Mouse (Mus musculus) CD4-positive, CD25-positive, alpha-beta regulatory T cell, adult 2 months (primary cell): ENCODE results near the gene Epb41l2.
A peak's percentile ranks its signal among the peaks of the same experiment; 100 is the strongest.

Experiments used
- DNase-seq: peaks from one replicate; pipeline ENCODE4 v3.0.0-alpha.2; 2012; ENCODE audit warnings: low read depth, low spot score

The Epb41l2 gene

GRCm38 (mm10) chr10:25365708-25366107 lies 6.1 kb downstream of the Epb41l2 start:
- DNase-seq: no peak

- DNase-seq: peak; percentile 19
Observed at GRCm38 (mm10) chr10:25366691-25367090, 7.1 kb downstream of the Epb41l2 start.

DNA sequence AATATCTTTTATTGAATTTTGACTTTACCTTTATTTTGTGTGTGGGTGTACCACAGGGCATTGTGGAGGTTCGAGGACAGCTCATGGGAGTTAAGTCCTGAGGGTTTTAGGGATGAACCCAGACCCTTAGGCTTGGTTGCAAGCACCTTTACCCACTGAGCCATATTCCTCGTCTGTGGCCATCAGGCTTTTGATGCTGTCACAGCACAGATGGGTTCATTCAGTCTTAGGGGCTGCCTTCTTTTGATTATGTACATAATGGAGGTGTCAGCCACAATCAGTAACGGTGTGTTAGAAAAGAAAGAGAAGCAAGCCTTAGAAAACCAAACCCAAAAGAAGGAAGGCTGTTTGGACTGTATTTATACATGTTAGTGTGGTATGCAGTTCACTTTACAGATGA lies 9.3 kb downstream of the Epb41l2 start:
- no peak for DNase-seq

DNA sequence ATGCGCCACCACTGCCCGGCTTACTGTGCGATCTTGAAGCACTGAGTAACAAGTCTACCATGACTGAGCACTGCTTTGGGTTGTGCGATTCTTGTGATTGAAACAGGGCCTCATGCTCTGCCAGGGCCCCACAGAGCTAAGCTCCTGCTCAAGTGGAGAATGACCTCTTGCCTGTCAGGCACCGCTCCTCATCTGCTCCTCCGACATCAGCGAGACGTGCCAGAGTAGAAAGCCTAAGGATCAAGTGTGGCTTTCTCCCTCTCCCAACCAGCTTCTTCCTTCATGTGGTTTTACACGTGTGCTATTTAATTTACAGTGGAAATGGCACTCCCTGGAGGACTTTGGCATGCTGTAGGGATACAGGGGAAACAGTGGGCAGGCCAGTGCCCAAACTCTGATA lies 10.1 kb downstream of the Epb41l2 start:
- DNase-seq: no peak

DNA sequence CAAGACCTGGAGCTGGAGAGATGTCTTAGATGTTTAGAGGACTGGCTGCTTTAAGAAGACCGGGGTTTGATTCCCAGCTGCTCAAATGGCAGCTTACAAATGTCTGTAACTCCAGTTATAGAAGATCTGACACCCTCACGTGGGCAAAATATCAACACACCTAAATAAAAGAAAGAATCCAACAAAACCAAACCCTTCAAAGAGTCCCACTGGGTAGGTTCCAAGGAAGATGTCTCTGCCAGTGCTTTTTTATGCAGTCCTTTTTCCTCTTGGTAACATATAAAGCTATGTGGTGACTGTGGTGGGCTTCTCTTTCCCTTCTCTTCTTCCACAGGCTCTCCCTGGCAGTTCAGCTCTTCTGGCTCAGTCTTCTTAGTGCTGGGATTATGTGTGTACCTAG lies 11.7 kb downstream of the Epb41l2 start:
- DNase-seq: no peak

DNA sequence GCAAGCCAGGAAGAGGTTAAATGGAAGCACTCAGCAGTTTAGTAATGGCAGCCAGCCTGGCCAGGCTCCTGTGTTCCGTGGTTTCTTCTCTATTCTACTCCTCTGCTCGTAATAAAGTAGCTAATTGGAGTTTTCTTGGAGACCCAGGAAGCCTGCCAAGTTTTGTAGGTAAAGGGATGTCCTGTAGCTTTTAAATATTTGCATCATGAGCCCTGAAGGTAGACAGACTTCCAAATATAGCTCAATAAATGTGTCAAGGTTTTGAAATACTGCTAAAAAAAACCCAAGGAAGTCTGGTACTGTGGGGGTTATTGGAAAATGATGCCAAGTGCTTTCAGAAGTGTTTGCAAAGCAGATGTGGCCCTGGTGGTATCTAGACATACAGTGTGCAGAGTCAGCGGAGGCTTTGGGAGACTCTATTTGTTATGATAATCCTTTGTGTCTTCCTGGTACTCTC lies 12.3 kb downstream of the Epb41l2 start:
- DNase-seq: no peak

DNA sequence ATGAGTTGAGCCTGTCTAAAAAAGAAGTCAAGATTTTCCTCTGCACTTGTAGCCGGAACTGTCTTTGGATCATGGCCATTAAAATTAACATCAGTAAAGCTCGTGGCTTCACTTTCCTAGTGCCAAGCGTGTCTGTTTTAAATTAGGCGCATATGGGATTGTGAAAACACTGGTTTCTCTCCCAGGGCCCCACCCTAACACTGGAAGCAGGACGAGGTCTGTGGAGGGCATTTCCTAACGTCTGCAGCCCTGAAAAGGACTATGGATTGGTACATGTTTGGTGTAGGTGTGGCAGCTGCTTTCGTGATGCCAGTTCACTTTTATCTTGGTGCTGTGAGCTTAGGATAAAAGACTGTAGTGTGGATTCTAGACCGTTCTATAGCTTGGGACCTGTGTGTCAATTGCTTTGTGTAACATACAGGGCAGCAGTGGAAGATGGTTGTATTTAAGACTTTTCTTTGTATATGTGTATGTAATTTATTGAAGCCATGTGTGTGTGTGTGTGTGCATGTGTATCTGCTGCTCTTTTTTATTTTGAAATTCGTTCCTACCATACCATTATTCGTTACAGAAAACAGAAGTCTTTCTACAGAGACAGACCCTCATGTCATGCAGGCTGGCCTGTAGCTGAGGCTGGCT lies 13.0 kb downstream of the Epb41l2 start:
- no peak for DNase-seq

GRCm38 (mm10) chr10:25375036-25375435 lies 15.4 kb downstream of the Epb41l2 start:
- DNase-seq: no peak

DNA sequence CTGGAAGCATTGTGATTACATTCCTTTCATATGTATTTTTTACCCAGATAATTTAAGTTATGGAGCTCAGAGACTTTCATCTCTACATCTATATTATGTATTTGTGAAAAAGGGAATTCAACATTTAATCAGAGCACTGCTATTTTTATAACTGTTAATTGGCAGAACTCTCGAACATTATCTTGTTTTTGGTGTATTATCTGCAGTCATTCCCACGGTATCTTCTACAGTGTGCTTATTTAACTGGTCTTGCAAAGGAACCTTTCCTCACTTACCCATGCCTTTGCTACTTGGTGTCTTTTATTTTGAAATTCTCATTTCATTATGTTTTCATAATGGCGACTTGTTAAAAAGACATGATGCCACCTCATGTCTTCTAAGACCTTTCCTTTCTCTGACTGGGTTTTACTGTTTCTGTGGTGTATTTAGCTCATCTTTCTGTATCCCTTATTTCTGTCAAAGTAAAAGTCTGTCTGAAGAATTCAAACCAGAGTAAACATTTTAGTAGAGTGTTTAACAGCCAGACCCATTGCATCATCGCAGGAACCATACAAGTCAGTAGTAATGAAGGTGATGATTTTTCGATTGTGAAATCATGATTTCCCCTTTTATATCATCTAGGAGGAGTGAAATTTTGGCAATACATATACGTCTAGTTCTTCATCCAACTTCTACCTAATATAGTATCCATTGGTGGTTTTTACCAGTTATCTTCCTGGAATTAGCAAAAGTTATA lies 21.3 kb downstream of the Epb41l2 start:
- no peak for DNase-seq

- DNase-seq: no peak
Observed at GRCm38 (mm10) chr10:25381951-25382350, 22.4 kb downstream of the Epb41l2 start.

- no peak for DNase-seq
Observed at GRCm38 (mm10) chr10:25383171-25383570, 23.6 kb downstream of the Epb41l2 start.

GRCm38 (mm10) chr10:25384391-25384790 lies 24.8 kb downstream of the Epb41l2 start:
- DNase-seq: no peak

DNA sequence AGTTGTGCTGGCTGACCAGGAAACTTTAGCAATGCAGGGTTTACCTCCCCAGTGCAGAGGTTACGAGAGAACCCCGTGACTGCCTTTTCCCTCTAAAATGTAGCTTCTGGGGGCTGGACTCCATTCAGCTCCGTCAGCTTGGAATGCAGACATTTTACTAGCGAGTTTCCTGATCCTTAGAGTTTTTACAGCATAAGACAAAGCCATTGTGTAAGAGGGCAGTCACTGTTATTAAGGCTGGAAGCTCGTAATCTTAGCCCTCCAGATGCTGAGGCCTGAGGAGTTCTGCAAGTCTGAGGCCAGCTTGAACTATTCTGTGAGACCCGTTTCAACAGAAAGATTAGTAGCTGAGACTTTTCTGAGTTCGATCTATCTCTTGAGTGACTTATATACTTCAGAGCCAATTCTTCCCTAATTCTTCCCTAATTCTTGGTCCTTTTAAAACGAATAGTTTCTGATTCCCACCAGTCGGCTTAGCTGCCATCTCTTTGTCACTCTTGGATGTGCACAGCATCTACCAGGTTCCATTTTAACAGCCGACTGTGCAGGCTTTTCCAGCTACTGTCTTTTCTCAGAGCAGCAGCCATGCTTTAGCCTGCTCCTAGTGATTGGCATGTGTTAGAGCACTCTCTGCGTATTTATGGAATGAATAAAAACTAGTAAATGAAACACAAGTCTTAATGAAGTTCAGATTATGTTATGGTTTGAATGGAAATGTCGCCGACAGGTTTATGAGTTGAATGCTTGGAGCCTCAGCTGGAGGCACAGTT lies 26.4 kb downstream of the Epb41l2 start:
- DNase-seq: no peak

DNA sequence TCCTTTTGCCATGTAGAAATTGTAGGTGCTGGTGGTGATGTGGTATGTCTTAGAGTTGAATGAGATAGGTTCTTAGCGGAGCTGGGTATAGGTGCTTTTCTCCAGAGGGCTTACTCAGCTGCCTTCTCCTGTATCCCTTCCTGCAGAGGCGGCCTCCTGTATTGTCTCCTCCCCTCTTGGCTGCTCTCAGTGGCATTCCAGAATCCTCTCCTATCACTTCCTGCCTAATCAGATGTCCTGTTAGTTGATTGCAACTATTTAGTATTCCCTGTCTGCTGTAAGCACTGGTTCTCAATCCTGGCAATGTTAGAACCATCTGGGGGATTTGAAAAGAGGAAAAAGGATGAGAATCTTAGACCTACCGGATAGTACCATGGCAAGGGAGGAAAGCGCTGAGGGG lies 27.3 kb downstream of the Epb41l2 start:
- DNase-seq: no peak

- peak; percentile 59 for DNase-seq
Observed at GRCm38 (mm10) chr10:25387268-25387667, 27.7 kb downstream of the Epb41l2 start.

DNA sequence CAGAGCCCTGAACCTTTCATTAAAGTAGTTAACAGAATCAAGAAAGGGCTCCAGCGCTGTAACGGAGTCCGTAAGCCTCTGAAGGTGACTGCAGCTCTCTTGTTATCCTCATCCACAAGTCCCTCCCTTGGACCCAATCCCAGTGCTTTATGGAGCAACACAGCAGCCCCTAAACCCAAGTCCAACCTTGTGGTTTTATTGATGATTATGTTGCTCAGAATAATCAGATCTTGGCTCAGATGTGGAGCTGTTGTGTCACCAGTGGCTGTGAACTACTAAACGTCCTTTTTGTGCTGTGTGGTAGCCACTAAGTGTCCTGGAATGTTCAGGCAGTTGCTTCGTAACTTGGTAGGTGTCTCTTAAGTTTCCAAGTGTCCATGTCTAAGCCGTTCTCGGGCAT lies 33.2 kb downstream of the Epb41l2 start:
- no peak for DNase-seq

GRCm38 (mm10) chr10:25393721-25394120 lies 34.1 kb downstream of the Epb41l2 start:
- no peak for DNase-seq

GRCm38 (mm10) chr10:25395236-25395886 lies 35.8 kb downstream of the Epb41l2 start:
- DNase-seq: no peak

GRCm38 (mm10) chr10:25396859-25397258 lies 37.3 kb downstream of the Epb41l2 start:
- DNase-seq: no peak

DNA sequence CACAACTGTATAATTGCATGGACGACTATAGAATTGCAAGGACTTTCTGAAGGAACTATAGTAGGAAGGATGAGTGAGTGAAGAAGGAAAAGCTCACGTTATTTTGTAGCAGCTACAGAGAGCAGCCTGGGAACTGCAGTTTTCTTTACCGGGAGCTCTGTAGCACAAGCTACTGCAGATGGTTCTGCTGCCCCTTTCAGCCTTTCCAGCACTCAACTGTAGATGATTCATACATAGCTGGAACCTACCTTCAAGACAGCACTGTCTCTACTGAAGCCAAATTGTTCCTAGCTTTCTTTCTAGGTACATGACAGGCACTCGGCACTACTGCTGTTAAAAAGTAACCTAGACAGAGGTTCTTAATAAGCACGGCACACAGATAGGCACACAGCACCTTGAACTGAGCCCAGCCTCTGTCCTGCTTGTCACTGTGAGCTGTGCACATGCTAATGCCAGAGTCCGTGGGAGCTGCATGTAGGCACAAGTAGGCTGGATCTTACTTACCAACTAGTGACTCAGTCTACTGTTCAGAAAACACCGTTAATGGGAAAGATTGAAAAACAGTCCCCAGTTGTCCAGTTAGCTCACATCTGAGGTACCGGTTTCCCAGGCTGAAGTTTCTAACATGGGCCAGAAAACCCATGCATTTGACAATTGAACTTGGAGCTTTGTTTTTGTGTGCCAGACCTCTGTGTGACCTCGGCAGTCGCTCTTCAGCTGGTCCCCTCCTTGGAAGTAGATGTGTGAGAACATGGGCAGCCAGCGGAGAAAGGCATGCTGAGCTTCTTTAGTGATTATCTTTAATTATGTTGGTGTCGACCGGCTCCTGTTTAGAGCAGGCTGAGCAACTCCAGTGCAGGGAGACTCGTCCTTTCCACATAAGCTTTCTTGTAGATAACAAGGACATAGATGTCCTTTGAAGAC lies 38.4 kb downstream of the Epb41l2 start:
- DNase-seq: no peak

GRCm38 (mm10) chr10:25399016-25399415 lies 39.4 kb downstream of the Epb41l2 start:
- no peak for DNase-seq
